Mouse (Mus musculus) neural tube, postnatal 0 days (tissue): Measurements from ENCODE around the gene Slc28a2. TPM values are rescaled to one million over a fixed set of nuclear protein-coding genes. Genes with fewer than 3 reads are reported as not detected.

Experiments used
- polyA plus RNA-seq: library from polyadenylated mRNA; unstranded; fragments of >200 nt; fragmentation: Nextera tagmentation; extraction: Ambion mirVana; gene quantifications from 2 replicates; pipeline ENCODE4 v1.2.1, GENCODE M21; 2015

Slc28a2 gene
- 0.12 and 0.17 TPM in 2 replicates for polyA plus RNA-seq

GRCm38 (mm10) chr2:122426200-122426599, at the start of gene Slc28a2:
Slc28a2 (plus strand) TSS chr2:122426477.

GRCm38 (mm10) chr2:122484641-122485040, 58.4 kb downstream of the Slc28a2 start, which contains the start of gene Gm14085:
Gm14085 (plus strand) TSS chr2:122484941.

Other genes starting within 250 kb of the Slc28a2 start
- 0.08 TPM in 1 of 2 replicates, not detected in the other for gene Patl2, start 240.3 kb upstream of the Slc28a2 start, polyA plus RNA-seq
- gene Terb2, start 240.2 kb upstream of the Slc28a2 start, polyA plus RNA-seq: not detected in 2 replicates
- gene Sord, start 191.7 kb upstream of the Slc28a2 start, polyA plus RNA-seq: 25.7 and 26.1 TPM in 2 replicates
- 0.04 and 0.12 TPM in 2 replicates for gene Duox2, start 128.0 kb upstream of the Slc28a2 start, polyA plus RNA-seq
- 0.45 and 0.84 TPM in 2 replicates for gene Duoxa2, start 127.6 kb upstream of the Slc28a2 start, polyA plus RNA-seq
- 0.13 and 0.25 TPM in 2 replicates for gene Duoxa1, start 112.7 kb upstream of the Slc28a2 start, polyA plus RNA-seq
- 0.15 and 0.24 TPM in 2 replicates for gene Duox1, start 110.8 kb upstream of the Slc28a2 start, polyA plus RNA-seq
- gene Shf, start 57.3 kb upstream of the Slc28a2 start, polyA plus RNA-seq: 11.9 and 15.4 TPM in 2 replicates
- not detected in 2 replicates for gene Gm14085, start 58.5 kb downstream of the Slc28a2 start, polyA plus RNA-seq
- gene Gatm, start 184.8 kb downstream of the Slc28a2 start, polyA plus RNA-seq: 80.2 and 82.1 TPM in 2 replicates
- 0.62 and 0.82 TPM in 2 replicates for gene AA467197, start 210.5 kb downstream of the Slc28a2 start, polyA plus RNA-seq